Mouse (Mus musculus) liver, embryonic 12.5 days (tissue): ENCODE measurements around the gene Ptpa. TPM values are rescaled to one million over a fixed set of nuclear protein-coding genes. Genes with fewer than 3 reads are reported as not detected.

Experiments used
- ATAC-seq: fragments of 200-750 bp; cut with Nextera tagmentation; 2 replicates; pipeline ENCODE4 v1.8.0; 2017; ENCODE audit warnings: moderate number of reproducible peaks, mild to moderate bottlenecking, moderate library complexity
- H3K27ac ChIP-seq: fragments of 300-500 bp; sonication (generic); 2 replicates; pipeline ENCODE4 v1.5.1; 2016; ENCODE audit warnings: mild to moderate bottlenecking
- H3K27me3 ChIP-seq: fragments of 300-500 bp; sonication (generic); replicated peaks from 2 replicates; pipeline ENCODE4 v1.6.1; 2016; ENCODE audit warnings: mild to moderate bottlenecking, moderate library complexity
- H3K36me3 ChIP-seq: fragments of 300-500 bp; sonication (generic); 2 replicates; pipeline ENCODE4 v1.6.1; 2016; ENCODE audit warnings: mild to moderate bottlenecking, moderate library complexity
- H3K4me1 ChIP-seq: fragments of 300-500 bp; sonication (generic); 2 replicates; pipeline ENCODE4 v1.6.1; 2016
- H3K4me2 ChIP-seq: fragments of 300-500 bp; sonication (generic); 2 replicates; pipeline ENCODE4 v1.6.1; 2016; ENCODE audit warnings: mild to moderate bottlenecking, moderate library complexity
- H3K4me3 ChIP-seq: fragments of 300-500 bp; sonication (generic); 2 replicates; pipeline ENCODE4 v1.5.1; 2016; ENCODE audit warnings: mild to moderate bottlenecking, moderate library complexity
- H3K9ac ChIP-seq: fragments of 300-500 bp; sonication (generic); 2 replicates; pipeline ENCODE4 v1.6.1; 2016; ENCODE audit warnings: mild to moderate bottlenecking, moderate library complexity
- H3K9me3 ChIP-seq: fragments of 300-500 bp; sonication (generic); replicated peaks from 2 replicates; pipeline ENCODE4 v1.6.1; 2016; ENCODE audit warnings: mild to moderate bottlenecking, moderate library complexity
- WGBS: fragments of 180-500 bp; shearing (Covaris S2); methylation state at CpG from one replicate; pipeline ENCODE4 v1.1.7; 2016; ENCODE audit not compliant: insufficient replicate concordance; 5-methylcytosine and 5-hydroxymethylcytosine counted together
- polyA plus RNA-seq: library from polyadenylated mRNA; unstranded; fragments of >200 nt; fragmentation: Nextera tagmentation; extraction: Ambion mirVana; gene quantifications from 2 replicates; pipeline ENCODE4 v1.2.1, GENCODE M21; 2016

Ptpa gene
- polyA plus RNA-seq: 168 and 173 TPM in 2 replicates

- H3K27me3 ChIP-seq: no peaks in the 10 kb centered on the region
- peak within 1 kb of the TSS; percentile 98 for H3K4me3 ChIP-seq
- ATAC-seq: peak; percentile 69
- H3K36me3 ChIP-seq: peaks cover 33% of the 10 kb centered on the region
- peaks cover 64% of the 10 kb centered on the region for H3K4me1 ChIP-seq
- H3K9ac ChIP-seq: peak within 1 kb of the TSS; percentile 100
- no peaks in the 10 kb centered on the region for H3K9me3 ChIP-seq
- peak within 1 kb of the TSS; percentile 93 for H3K4me2 ChIP-seq
- peak within 1 kb of the TSS; percentile 97 for H3K27ac ChIP-seq
- under 1% methylated on average over 63 of the region's 67 CpGs for WGBS
Measured at GRCm38 (mm10) chr2:30415936-30416648, at the start of gene Ptpa. Ptpa (plus strand) TSS chr2:30416039.

- H3K4me1 ChIP-seq: peaks cover 27% of the 10 kb centered on the region
- H3K27ac ChIP-seq: no peak overlapping the region
- no peak overlapping the region for H3K4me3 ChIP-seq
- no peak overlapping the region for H3K4me2 ChIP-seq
- ATAC-seq: no peak
- 0 out of 2 replicates have a peak, but pooled peaks cover 4% of the 10 kb centered on the region for H3K9me3 ChIP-seq
- no peak overlapping the region for H3K9ac ChIP-seq
- peaks cover 52% of the 10 kb centered on the region for H3K36me3 ChIP-seq
- 71% methylated on average over 5 of the region's 5 CpGs for WGBS
- H3K27me3 ChIP-seq: no peaks in the 10 kb centered on the region
Measured at GRCm38 (mm10) chr2:30366203-30366602, 49.6 kb upstream of the Ptpa start.

- ATAC-seq: no peak
- WGBS: 91% methylated on average over 8 of the region's 8 CpGs
- H3K4me3 ChIP-seq: no peak overlapping the region
- peaks cover 8% of the 10 kb centered on the region; the same call in 1 of the 2 replicates for H3K4me1 ChIP-seq
- H3K27me3 ChIP-seq: no peaks in the 10 kb centered on the region
- H3K27ac ChIP-seq: no peak overlapping the region
- H3K9me3 ChIP-seq: no peaks in the 10 kb centered on the region
- H3K9ac ChIP-seq: no peak overlapping the region
- peaks cover 92% of the 10 kb centered on the region for H3K36me3 ChIP-seq
- H3K4me2 ChIP-seq: no peak overlapping the region
Measured at GRCm38 (mm10) chr2:30371544-30371943, 44.3 kb upstream of the Ptpa start.

- H3K4me3 ChIP-seq: no peak overlapping the region
- no peaks in the 10 kb centered on the region for H3K27me3 ChIP-seq
- 90% methylated on average over 5 of the region's 5 CpGs for WGBS
- no peak overlapping the region for H3K9ac ChIP-seq
- H3K9me3 ChIP-seq: no peaks in the 10 kb centered on the region
- no peak overlapping the region for H3K27ac ChIP-seq
- peaks cover 10% of the 10 kb centered on the region; the same call in 1 of the 2 replicates for H3K4me1 ChIP-seq
- H3K36me3 ChIP-seq: peaks cover 94% of the 10 kb centered on the region
- no peak overlapping the region for H3K4me2 ChIP-seq
- ATAC-seq: no peak
Measured at GRCm38 (mm10) chr2:30372726-30373125, 43.1 kb upstream of the Ptpa start.

GRCm38 (mm10) chr2:30375893-30376292 lies 39.9 kb upstream of the Ptpa start:
- no peak for ATAC-seq
- H3K36me3 ChIP-seq: peaks cover 91% of the 10 kb centered on the region
- WGBS: 83% methylated on average over 10 of the region's 10 CpGs

GRCm38 (mm10) chr2:30377721-30378120 lies 38.1 kb upstream of the Ptpa start:
- no peak overlapping the region for H3K9ac ChIP-seq
- no peak overlapping the region for H3K4me2 ChIP-seq
- peaks cover 58% of the 10 kb centered on the region for H3K4me1 ChIP-seq
- H3K27ac ChIP-seq: no peak overlapping the region
- no peaks in the 10 kb centered on the region for H3K9me3 ChIP-seq
- H3K4me3 ChIP-seq: no peak overlapping the region
- peaks cover 91% of the 10 kb centered on the region for H3K36me3 ChIP-seq
- 71% methylated on average over 5 of the region's 5 CpGs for WGBS
- no peak for ATAC-seq
- H3K27me3 ChIP-seq: no peaks in the 10 kb centered on the region

More at GRCm38 (mm10) chr2:30375893-30376292, 39.9 kb upstream of the Ptpa start:
- no peaks in the 10 kb centered on the region for H3K9me3 ChIP-seq
- H3K4me1 ChIP-seq: peaks cover 39% of the 10 kb centered on the region
- no peak overlapping the region for H3K27ac ChIP-seq
- no peak overlapping the region for H3K9ac ChIP-seq
- no peak overlapping the region for H3K4me2 ChIP-seq
- no peak overlapping the region for H3K4me3 ChIP-seq
- no peaks in the 10 kb centered on the region for H3K27me3 ChIP-seq

GRCm38 (mm10) chr2:30379307-30379706 lies 36.5 kb upstream of the Ptpa start:
- 67% methylated on average over 7 of the region's 7 CpGs for WGBS
- no peaks in the 10 kb centered on the region for H3K9me3 ChIP-seq
- peak; percentile 53; the same call in 1 of the 2 replicates for ATAC-seq
- H3K4me3 ChIP-seq: no peak overlapping the region
- H3K4me1 ChIP-seq: peaks cover 69% of the 10 kb centered on the region
- H3K36me3 ChIP-seq: peaks cover 92% of the 10 kb centered on the region
- H3K4me2 ChIP-seq: peak overlapping the region; percentile 54; the same call in 1 of the 2 replicates
- H3K9ac ChIP-seq: peak overlapping the region; percentile 2; the same call in 1 of the 2 replicates
- H3K27me3 ChIP-seq: no peaks in the 10 kb centered on the region
- H3K27ac ChIP-seq: peak overlapping the region; percentile 75

- peak overlapping the region; percentile 66 for H3K9ac ChIP-seq
- H3K4me2 ChIP-seq: peak overlapping the region; percentile 54
- H3K27ac ChIP-seq: peak overlapping the region; percentile 78
- WGBS: 61% methylated on average over 10 of the region's 10 CpGs
- peaks cover 70% of the 10 kb centered on the region for H3K4me1 ChIP-seq
- peak; percentile 53; the same call in 1 of the 2 replicates for ATAC-seq
- H3K9me3 ChIP-seq: no peaks in the 10 kb centered on the region
- H3K4me3 ChIP-seq: no peak overlapping the region
- H3K36me3 ChIP-seq: peaks cover 98% of the 10 kb centered on the region
- no peaks in the 10 kb centered on the region for H3K27me3 ChIP-seq
Measured at GRCm38 (mm10) chr2:30380564-30381376, 35.1 kb upstream of the Ptpa start.

- WGBS: 60% methylated on average over 4 of the region's 4 CpGs
- no peak overlapping the region for H3K4me3 ChIP-seq
- H3K27ac ChIP-seq: peak overlapping the region; percentile 78
- H3K9ac ChIP-seq: peak overlapping the region; percentile 66
- no peaks in the 10 kb centered on the region for H3K27me3 ChIP-seq
- peaks cover 95% of the 10 kb centered on the region for H3K36me3 ChIP-seq
- H3K4me1 ChIP-seq: peaks cover 66% of the 10 kb centered on the region
- ATAC-seq: peak; percentile 67
- H3K9me3 ChIP-seq: no peaks in the 10 kb centered on the region
- H3K4me2 ChIP-seq: peak overlapping the region; percentile 54
Measured at GRCm38 (mm10) chr2:30381377-30381725, 34.5 kb upstream of the Ptpa start.

GRCm38 (mm10) chr2:30384814-30385213 lies 31.0 kb upstream of the Ptpa start:
- no peak overlapping the region for H3K27ac ChIP-seq
- peaks cover 45% of the 10 kb centered on the region for H3K4me1 ChIP-seq
- WGBS: 63% methylated on average over 5 of the region's 5 CpGs

GRCm38 (mm10) chr2:30385591-30385990 lies 30.2 kb upstream of the Ptpa start:
- Histone ChIP-seq H3K36me3 (peaks cover 55% of the 10 kb centered on the region), H3K27me3 (no peaks in the 10 kb centered on the region), H3K4me1 (peaks cover 37% of the 10 kb centered on the region), H3K4me3 (no peak overlapping the region), H3K27ac (no peak overlapping the region), H3K9ac (no peak overlapping the region), H3K9me3 (no peaks in the 10 kb centered on the region), H3K4me2 (no peak overlapping the region)
- ATAC-seq: no peak
- WGBS: 74% methylated on average over 4 of the region's 4 CpGs

More at GRCm38 (mm10) chr2:30384814-30385213, 31.0 kb upstream of the Ptpa start:
- no peak overlapping the region for H3K9ac ChIP-seq
- H3K27me3 ChIP-seq: no peaks in the 10 kb centered on the region
- no peaks in the 10 kb centered on the region for H3K9me3 ChIP-seq
- peaks cover 62% of the 10 kb centered on the region for H3K36me3 ChIP-seq
- no peak overlapping the region for H3K4me2 ChIP-seq
- no peak overlapping the region for H3K4me3 ChIP-seq
- no peak for ATAC-seq

- H3K4me1 ChIP-seq: peaks cover 33% of the 10 kb centered on the region
- 69% methylated on average over 9 of the region's 9 CpGs for whole genome bisulfite sequencing
- H3K27ac ChIP-seq: no peak overlapping the region
- no peak overlapping the region for H3K4me2 ChIP-seq
- ATAC-seq: no peak
- no peaks in the 10 kb centered on the region for H3K9me3 ChIP-seq
- no peak overlapping the region for H3K9ac ChIP-seq
- H3K4me3 ChIP-seq: no peak overlapping the region
- no peaks in the 10 kb centered on the region for H3K27me3 ChIP-seq
- peaks cover 42% of the 10 kb centered on the region for H3K36me3 ChIP-seq
Measured at GRCm38 (mm10) chr2:30386913-30387312, 28.9 kb upstream of the Ptpa start.
